Mouse (Mus musculus) liver, embryonic 14.5 days (tissue): ENCODE measurements at regions not wholly inside any gene's neighbourhood (a gene's known extent, or its start where the extent isn't known, plus 50 kb on each side); places are given as distances from the start of the nearest gene placed in this dataset.

Source experiments
- CTCF ChIP-seq: IDR thresholded peaks from 2 replicates; pipeline ENCODE4 v1.5.1; 2016; ENCODE audit warnings: antibody characterized with exemption, low read depth, control low read depth
- EP300 ChIP-seq: IDR thresholded peaks from 2 replicates; pipeline ENCODE4 v1.6.1; 2016; ENCODE audit warnings: antibody characterized with exemption, low read depth

DNA sequence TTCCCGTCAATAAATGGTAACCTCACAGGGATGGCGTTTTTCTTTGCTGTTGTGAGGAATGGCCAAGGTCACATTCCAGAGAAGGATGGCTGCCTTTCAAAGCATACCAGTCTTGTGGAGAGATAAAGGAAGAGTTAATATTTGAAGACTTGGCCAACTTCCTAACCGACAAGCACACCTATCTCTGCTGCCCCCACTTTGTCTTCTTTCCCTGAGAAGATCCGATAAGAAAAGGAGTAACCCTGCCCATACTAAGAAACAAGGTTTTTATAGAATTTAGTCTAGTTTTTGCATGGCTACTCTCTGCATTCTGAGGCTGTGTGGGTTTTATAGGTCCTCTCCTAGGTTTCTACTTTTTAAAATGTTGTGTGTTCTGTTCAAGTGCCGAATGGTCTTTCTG, 210.2 kb upstream of the Ankrd55 start:
- no peak for TF ChIP-seq CTCF
- TF ChIP-seq EP300: no peak
